Mouse (Mus musculus): ENCODE data around the gene Foxc2.
"Not testable (repeated sequence)": the region's sequence is repeated elsewhere in the genome, so short reads cannot be mapped to it uniquely, and the experiment has no call there.

The Foxc2 gene

GRCm38 (mm10) chr8:121145457-121146134, 29.6 kb downstream of the Foxc2 start:
- not testable (repeated sequence) for DNase-seq (ENCODE audit: extremely low spot score, low spot score)

DNA sequence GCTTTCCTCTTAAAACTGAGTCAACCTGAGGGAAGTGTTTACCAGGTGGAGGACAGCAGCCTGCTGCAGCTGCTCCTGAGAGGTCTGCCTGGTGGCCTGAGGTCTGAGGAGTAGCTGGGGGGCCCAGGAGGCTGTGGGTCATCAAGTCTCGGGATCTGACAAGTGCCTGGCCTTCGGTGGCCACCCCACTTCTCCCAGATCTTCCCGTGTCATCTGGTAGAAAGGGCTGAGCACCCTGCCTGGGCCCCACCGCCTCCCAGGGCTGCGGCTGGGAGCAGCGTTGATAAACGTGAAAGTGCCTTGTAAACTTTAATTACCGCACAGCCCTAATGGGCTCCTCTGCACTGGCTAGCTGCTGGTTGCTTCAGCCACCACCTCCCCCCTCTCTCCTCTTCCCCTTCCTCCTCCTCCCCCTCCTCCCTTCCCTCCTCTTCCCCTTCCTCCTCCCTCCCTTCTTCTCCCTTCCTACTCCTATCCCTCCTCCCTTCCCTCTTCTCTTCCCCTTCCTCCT, 32.7 kb downstream of the Foxc2 start:
- no peak for DNase-seq (ENCODE audit: extremely low spot score, low spot score)

DNA sequence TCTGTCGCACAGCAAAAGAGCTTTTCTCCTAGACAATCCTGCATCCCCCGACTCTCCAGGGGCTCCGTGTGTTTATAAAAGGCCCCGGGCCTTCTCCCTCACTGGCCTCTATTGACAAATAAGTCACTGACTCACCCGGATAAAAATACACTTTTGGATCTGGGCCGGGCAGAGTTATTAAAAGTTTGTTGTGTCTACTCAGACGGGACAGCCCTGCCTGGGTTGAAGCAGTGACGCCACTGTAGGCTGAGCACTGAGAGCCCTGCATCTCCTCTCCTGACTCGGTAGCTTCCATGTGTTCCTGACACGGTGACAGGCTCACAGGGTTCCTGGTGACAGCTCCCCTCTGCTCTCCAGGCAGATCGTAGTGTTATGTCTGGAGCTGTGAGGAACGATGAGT, 36.4 kb downstream of the Foxc2 start:
- no peak for DNase-seq (ENCODE audit: extremely low spot score, low spot score)

GRCm38 (mm10) chr8:121156990-121157491, 41.1 kb downstream of the Foxc2 start:
- DNase-seq (ENCODE audit: extremely low spot score, low spot score), result no peak

- DNase-seq (ENCODE audit: extremely low spot score, low spot score), result no peak
Measured at GRCm38 (mm10) chr8:121158812-121159211, 42.8 kb downstream of the Foxc2 start.

GRCm38 (mm10) chr8:121161437-121161836, 45.5 kb downstream of the Foxc2 start:
- no peak for DNase-seq (ENCODE audit: extremely low spot score, low spot score)

- DNase-seq (ENCODE audit: extremely low spot score, low spot score), result no peak
Measured at GRCm38 (mm10) chr8:121162413-121162812, 46.4 kb downstream of the Foxc2 start.

DNA sequence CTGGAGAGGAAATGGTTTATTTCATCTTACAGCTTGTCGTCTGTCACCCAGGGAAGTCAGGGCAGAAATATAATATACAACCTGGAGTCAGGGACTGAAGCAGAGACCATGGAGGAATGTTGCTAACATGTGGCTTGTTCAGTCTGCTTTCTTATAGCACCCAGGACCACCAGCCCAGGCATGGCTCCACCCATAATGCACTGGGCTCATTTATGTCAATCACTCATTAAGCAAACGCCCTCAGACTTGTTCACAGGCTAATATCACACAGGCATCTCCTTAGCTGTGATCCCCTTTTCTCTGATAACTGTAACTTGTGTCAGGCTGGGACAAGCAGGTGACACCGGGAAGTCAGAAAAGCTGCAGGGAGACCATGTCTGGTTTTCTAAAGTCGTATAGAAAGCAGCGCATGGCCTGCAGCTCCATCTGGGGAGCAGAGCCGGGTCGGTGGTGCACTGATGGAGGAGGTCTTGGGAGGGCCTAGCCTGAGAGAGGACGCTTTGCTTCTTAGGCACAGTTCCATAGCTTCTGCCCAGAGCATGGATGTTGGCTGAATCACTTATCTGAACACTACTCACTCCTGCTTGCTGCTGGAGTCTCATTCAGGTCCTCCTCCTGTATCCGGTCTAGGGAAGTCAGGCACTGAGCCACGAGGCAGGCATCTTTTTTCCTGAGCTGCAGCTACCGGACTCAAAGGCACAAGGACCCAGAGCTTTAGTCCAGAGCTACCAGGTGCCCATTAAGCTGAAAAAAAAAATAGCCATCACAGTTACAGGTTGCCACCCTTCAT, 47.1 kb downstream of the Foxc2 start:
- DNase-seq (ENCODE audit: extremely low spot score, low spot score), result no peak

GRCm38 (mm10) chr8:121164017-121164469, 48.1 kb downstream of the Foxc2 start:
- DNase-seq (ENCODE audit: extremely low spot score, low spot score), result no peak

GRCm38 (mm10) chr8:121168033-121168432, 52.1 kb downstream of the Foxc2 start:
- no peak for DNase-seq (ENCODE audit: extremely low spot score, low spot score)
